Mouse (Mus musculus): ENCODE results near the gene Olig1. TPM values are rescaled to one million over a fixed set of nuclear protein-coding genes. Genes with fewer than 3 reads are reported as not detected.
A peak's percentile ranks its signal among the peaks of the same experiment; 100 is the strongest.

The Olig1 gene
- total RNA-seq (2021): not detected
- long read RNA-seq, experiment 1: 0 reads
- long read RNA-seq, experiment 2: 0 reads

DNA sequence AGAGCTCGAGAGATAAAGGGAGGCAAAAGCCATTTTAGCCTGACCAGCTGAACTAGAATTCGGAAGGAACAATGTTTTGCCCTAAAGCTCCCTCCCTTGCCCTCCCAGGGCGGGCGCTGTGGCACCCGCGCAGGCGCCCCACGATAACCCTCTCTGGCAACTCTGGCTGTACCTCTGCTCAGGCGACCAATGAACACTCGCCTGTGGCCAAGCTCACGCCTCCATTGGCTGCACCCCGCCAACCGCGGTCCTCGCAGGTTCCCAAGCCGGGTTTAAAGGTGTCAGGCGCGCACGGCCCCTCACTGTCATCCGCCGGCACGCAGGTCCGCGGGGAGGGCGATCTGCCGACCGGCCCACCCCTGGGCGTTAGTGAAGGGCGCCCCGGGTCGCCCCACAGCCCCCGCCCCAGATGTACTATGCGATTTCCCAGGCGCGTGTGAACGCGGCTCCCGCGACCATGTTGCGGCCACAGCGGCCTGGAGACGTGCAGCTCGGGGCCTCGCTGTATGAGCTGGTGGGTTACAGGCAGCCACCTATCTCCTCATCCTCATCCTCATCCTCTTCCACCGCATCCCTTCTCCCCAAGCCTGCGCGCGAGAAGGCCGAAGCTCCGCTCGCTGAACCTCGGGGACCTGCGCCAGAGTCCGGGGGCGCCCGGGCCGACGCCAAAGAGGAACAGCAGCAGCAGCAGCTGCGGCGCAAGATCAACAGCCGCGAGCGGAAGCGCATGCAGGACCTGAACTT, at the start of gene Olig1:
Olig1 (plus strand) TSS at position 305 of the 744 bp plus-strand sequence.
- peak; percentile 36 to 47 for DNase-seq
- intact Hi-C loops (cut with DNase I): no loop called here

DNA sequence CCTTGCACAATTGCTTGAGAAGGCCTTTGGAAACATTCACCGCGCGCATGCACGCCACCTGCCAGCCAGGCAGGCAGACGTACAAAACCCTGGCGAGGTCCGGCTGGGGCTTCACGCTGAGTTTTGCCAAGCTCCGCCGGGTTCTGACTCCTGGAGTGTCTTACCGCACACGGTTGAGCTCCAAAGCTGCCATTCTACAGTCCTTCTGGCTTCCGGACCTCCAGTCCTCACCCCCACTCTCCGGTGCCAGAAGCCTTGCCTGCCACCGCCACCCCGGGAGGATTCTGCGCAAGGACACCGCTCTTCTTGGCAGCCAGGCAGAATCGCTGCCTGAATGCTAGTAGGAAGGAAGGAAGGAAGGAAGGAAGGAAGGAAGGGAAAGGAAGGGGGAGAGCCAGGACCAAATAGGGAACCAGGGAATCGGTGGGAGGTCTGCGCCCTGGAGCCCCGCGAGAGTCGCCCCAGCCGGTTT, 47.4 kb upstream of the Olig1 start:
- intact Hi-C loops (cut with DNase I): no loop called here
- DNase-seq: no peak

DNA sequence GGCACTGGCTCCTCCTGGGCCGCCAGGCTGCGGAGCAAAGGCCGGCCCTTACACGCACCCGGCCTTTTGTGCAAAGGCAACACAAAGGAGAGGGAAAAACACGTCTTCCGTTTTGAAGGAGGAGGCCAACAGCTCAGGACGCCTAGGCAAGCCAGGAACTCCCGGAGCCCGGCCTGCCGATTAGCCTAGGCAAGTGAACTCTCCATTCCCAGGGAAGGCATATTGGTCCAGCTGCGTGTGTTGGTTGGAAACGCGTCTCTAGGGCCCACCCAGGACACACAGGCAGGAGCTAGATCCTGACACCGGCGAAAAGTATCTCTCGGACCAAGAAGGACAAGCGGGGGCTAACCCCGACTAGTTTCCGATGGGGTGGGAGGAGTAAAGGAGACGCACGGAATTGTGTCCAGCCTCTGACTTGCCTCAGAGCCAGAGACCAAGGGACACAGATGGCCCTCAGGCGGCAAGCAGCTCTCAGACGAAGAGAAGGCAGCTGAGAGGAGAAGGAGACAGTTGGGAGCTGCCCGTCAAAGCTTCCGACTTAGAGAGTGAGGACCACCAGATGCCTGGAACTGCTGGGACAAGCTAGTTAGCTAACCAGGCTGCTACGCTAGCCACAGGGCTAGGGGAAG, 46.8 kb upstream of the Olig1 start:
- intact Hi-C loops (cut with DNase I): no loop called here
- DNase-seq: no peak

DNA sequence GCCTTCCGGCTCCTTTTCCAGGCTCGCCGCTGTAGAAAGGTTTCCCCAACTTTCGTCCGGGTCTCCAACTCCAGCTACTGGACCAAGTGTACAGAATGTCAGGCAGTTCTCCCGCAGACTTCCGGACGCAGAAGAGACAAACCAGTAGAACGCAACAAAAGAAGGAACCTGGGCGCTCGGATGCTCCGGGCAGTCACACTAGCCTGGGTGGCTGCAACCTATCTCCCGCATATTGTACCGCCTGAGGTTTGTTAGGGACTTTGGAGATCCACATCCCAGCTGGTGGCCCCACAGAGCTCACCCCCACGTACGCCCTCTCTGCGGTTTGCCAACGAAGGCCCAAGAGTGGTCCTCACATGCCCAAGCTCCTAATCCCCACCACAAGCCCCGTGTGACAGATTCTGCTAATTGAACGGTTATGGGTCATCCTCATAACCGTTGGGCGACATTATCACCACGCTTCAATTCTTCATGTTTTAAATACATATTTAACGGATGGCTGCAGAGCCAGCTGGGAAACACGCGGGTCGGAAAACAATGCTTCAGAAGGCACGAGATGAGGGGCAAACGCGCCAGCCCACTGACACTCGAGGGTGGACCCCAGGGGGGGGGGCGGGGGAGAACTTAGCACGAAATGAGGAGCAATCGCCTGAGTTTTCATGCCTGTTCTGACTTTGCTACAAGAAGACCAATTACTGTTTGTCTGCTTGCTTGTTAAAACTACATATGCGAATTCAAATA, 46.1 kb upstream of the Olig1 start:
- DNase-seq: no peak
- intact Hi-C loops (cut with DNase I): no loop called here

DNA sequence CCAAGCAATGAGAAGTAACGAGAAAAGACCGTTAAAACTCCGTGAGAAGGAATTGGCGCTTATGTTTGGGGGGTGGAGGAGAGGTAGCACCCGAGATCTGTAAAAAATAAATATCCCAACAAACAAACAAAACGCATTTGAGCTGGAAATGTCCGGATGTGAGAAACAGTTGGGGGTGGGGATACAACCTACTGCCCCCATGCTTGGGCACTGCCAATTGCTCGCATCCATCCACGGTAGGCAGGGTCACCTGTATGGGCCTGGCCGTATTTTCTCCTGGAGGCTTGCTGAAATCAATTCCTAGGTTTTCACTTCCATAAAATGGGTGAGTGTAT, 45.5 kb upstream of the Olig1 start:
- intact Hi-C loops (cut with DNase I): no loop called here
- DNase-seq: no peak

DNA sequence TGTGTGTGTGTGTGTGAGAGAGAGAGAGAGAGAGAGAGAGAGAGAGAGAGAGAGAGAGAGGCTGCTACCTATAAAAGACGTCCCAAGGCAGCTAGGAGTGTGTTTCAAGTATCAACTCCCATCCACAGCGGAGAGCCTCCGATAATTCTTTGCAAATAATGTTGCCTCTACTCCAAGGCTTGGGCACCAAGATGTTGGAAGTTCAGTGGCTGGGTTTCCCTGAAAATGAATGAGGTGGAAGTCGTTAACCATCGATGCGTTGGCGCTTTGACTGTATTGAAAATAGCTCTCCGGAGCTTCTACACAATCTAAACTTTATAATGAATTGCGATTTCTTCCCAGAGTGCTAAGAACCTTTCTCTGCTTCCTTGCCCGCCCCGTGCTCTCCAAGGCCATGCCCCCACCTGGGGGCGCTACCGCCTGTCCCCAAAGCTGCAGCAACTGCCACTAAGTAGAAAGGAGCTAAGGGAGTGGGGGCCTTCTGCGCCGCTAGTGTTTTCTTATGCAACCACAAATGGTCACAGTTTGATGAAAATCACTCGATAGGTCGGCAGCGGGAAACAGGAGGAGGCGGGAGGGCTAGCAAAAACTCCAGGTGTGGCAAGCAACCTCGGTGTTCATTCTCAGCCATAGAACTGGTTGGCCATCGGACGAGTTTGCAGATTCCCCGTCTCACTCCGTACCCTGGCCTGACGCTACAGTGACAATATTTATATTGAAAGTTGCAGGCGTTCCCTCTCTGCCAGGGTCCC, 44.9 kb upstream of the Olig1 start:
- DNase-seq: no peak
- intact Hi-C loops (cut with DNase I): no loop called here

DNA sequence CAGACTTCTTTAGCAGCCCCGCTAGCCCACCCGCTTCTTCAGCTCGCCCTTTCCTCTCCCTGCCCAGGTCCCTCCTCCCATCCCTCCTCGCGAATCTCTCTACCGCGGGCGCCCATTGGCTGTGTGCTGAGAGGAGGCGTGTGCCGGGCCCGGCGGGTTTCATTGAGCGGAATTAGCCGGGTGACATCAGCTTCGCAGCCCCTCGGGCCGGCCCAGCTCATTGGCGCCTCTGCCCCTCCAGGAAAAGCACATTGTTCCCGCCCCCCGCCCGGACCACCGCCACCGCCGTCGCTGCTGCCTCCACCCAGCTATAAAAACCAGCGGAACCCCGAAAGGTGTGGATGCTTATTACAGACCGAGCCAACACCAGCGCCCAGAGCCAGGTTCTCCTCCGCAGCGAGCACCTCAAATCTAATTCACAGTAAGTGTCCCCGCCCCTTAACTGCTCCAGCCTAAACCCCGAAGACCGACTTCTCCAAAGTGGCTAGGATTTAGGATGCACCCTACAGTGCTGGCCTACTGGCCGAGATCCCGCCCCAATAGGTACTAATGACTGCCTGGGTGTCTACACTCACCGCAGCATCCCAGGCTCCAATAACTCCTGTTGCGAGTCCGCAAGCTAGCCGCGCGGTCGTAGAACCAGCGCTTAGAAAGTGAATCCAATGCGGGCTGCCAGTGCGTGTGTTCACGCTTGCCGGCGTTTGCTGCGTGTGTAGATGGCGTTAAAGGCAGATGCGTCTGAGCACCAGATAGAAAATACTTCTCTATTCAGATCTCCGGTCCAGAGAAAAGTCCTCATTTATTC, 44.1 kb upstream of the Olig1 start, which contains the start of gene Olig2:
Olig2 (plus strand) TSS at position 225 of the 805 bp plus-strand sequence.
- DNase-seq: no peak
- intact Hi-C loops (cut with DNase I): no loop called here

DNA sequence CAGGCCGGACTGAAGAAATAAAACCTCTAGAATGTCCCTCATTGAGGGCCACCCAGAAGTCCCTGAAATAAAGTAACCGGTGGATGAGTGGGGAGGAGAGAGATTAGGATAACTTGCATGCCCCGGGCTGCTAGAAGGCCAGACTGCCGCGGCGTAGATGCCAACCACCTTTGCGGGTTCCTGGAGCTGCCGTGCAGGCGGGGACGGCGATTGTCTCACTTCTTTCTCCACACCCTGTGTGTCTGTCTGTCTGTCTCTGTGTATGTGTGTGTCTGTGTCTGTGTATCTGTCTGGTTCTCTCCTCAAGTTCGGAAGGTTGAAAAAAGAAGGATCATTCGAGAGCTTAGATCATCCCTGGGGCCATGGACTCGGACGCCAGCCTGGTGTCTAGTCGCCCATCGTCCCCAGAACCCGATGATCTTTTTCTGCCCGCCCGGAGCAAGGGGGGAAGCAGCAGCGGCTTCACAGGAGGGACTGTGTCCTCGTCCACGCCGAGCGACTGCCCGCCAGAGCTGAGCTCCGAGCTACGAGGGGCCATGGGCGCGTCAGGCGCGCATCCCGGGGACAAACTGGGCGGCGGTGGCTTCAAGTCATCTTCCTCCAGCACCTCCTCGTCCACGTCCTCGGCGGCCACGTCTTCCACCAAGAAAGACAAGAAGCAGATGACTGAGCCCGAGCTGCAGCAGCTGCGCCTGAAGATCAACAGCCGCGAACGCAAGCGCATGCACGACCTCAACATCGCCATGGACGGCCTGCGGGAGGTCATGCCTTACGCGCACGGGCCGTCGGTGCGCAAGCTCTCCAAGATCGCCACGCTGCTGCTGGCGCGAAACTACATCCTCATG, 43.3 kb upstream of the Olig1 start:
- DNase-seq: no peak
- intact Hi-C loops (cut with DNase I): no loop called here

DNA sequence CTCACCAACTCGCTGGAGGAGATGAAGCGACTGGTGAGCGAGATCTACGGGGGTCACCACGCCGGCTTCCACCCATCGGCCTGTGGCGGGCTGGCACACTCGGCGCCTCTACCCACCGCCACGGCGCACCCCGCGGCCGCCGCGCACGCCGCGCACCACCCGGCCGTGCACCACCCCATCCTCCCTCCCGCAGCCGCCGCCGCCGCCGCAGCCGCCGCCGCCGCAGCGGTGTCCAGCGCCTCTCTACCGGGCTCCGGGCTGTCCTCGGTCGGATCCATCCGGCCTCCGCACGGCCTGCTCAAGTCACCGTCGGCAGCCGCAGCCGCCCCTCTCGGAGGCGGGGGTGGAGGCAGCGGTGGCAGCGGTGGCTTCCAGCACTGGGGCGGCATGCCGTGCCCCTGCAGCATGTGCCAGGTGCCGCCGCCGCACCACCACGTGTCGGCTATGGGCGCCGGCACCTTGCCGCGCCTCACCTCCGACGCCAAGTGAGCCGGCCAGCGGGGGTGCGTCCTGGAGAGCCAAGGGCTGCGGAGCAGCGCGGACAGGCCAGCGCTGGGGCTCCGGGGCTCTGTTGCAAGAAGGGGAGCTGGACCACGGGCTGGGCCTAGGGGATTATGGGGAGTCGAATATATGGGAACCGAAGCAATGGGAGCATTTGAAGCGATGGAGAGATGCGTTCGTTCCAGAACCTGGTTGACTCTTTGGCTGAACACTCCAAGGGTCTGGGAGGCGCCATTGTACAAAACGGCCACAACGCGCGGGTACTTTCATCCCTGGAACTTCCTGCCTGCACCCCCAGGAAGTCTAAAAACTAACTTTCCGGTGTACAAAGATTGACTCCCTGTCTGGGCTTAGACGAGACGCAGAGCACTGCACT, 42.5 kb upstream of the Olig1 start:
- intact Hi-C loops (cut with DNase I): no loop called here
- no peak for DNase-seq

DNA sequence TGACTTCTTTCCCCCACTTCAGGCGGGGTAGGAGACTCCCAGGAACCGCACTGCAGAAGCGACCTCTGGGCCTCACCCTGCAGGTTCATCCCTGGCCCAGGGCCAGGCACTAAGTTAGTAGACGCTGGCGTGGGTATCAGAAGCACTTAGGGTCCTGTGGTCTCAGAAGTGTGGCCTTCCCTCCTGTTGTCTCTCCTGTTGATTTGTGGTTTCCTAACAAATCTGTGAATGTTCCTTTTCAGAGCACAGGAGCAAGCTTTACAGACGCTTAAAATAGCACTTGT, 41.9 kb upstream of the Olig1 start:
- DNase-seq: no peak
- intact Hi-C loops (cut with DNase I): no loop called here

DNA sequence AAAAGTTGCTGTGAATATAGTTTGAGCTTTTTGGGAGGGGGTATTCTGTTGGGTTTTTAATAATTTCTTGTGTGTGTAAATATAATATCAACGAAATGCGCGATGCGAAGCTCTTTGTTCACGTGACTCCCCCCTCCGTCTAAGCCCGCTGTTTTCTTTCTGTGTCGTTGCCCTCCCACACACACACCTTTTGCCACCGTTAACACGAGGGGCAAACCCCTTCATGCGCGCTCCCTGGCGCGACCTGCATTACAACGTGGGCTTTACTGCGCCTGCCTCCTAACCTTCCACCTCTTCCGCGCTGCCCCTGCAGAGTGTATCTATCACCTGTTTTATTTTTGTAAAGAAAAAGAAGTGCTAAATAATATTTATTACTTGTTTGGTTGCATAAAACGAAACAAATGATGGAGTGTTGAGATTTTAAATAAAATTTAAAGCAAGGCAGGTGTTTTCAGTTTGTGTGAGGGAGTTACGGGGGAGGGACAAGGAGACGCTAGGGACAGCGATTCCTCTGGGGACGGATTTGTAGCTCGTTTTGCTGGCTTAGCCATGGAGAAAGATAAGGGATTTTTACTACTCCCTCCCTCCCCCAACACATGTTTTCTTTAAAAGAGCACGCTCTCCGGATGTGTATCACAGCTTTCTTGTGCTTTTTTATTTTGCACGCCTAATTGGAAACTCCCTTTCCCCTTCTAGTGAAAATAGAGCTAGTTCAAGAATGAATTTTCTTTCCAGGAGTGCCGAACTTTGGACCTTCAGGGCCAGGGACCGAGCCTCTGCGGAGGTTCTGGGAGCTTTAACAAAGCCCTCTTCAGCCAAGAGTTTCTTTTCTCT, 41.1 kb upstream of the Olig1 start:
- intact Hi-C loops (cut with DNase I): no loop called here

DNA sequence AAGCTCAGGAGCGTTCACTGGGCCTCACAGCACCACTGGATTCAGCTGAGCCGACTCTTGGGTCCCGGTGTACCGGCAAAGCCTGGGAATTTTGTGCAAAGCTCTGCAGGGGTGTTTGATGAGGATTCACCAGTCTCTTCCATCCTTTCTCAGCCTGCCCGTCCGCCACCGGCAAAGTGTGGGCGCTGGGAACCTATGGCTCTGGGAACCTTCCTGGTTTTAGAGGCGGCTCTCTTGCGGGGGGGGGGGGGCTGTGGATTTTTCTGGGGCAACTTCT, 40.6 kb upstream of the Olig1 start:
- no peak for DNase-seq
- intact Hi-C loops (cut with DNase I): no loop called here

More for the DNA sequence above, 41.1 kb upstream of the Olig1 start:
- DNase-seq: no peak

DNA sequence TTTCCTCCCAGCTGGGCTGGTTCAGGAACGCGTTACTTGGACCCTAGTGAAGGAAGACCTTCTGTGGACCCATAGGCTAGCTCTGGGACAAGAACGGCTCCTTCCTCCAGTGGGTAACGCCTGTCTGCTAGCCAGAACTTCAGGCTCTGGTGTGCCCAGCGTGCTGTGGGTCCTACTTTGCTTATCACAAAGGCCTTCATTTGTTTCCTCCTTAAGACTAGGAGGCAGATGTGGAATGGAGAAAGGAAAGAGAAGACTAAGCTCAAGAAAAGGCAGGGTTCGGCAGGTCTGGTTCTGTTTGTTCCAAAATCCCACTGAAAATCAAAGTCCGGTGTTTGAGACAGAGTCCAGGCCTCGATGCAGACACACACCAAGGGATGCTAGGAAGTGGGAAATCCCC, 39.9 kb upstream of the Olig1 start:
- intact Hi-C loops (cut with DNase I): no loop called here
- DNase-seq: no peak

DNA sequence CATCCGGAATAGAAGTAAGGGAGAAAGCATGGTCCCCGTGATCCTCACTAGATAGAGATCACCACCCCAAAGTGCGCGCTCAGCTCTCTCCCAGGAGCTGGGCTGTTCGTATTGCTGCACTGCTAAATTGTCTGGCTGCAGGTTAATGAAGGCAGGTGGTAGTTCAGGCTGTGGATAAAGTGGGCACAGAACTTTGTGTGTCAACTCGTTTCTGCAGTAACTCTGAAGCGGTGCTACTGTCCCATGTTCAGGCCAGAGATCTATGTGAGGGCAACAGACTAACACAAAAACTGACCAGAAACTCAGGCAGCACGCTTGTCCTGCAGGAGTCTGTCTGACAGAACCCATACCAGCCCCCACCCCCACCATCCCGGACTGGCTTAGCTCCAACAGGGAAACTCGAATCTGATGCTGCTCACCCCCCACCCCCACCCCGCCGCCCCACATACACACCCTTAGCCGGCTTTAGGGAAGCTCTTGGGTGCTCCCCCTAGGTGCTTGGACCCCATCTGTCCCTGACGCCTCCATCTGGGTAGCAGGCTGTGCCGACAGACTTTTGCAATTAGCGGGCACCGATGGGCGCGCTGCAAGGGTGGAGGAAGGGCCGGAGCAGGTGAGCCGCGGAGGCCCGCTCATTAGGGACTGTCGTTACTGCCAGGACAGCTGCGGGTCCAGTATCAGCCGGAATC, 37.6 kb upstream of the Olig1 start:
- no peak for DNase-seq
- intact Hi-C loops (cut with DNase I): no loop called here

DNA sequence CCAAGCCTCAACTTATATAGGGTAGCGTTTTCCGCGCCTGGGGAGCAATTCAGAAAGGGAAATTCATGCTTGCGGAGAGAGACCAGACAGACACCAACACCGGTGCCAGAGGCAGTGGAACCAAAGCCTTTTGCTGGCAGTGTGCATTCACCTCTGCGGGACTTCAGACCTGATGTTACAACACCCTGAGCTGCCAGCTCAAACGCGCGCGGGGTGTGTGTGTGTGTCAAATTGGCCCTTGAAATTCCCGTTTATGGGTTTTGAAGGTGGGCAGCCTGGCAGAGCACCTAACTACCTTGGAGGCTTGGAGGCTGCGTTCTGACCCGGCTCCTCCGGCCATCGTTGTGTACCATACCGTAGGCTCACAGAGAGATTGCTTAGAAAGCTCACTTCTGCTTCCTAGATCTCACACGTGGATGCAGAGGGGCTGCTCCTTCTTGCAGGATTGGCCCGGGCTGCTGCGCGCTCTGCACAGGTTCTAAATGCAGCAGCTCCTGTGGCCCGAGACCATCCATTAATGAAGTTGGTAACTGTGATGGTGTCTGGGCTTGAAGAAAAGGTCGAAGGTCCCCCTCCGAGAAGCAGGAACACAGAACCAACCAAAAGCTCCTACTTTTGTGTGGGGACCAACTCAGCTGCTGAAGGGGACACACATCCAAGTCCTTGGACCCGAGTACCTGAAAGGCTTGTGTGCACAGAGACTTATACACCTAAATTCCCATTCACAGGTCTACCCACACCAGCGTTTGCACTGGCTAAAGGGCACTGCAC, 36.9 kb upstream of the Olig1 start:
- intact Hi-C loops (cut with DNase I): no loop called here
- no peak for DNase-seq

DNA sequence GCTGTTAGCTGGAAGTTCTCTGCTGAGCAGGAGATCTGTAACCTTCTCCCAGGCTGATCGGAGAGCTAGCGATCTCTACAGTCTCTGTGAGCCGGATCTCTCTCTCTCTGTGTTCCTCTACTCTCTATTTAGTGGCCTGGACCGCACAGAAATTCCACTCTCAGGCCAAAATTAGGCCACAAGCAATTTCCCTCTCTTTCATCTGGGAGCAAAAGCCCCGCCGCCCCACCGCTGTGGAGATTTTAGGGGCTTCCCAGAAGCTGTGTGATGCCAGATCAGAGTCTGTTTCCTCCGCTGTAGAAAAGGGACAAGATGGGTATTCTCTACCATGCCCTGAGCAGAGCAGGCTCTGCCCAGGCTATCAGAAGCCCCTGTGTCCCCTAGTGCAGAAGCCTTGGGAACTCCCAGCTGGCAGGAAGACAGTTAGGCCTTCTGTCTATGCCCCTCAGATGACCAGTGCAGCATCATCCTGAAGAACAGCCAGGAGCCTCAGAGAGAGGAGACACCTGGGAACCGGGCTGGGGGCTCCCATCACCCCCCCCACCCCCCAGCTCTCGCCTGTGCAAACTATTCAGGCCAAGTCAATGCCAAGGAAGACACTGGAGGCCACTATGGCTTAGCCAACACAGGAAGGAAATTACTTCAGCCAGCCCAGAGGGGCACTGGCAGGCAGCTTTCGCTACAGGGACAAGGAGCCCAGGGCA, 36.2 kb upstream of the Olig1 start:
- DNase-seq: no peak
- intact Hi-C loops (cut with DNase I): no loop called here
